Mouse (Mus musculus) ovary, postnatal 14 days (tissue): ENCODE measurements around the gene Slmap.
"Not testable (repeated sequence)": the region's sequence is repeated elsewhere in the genome, so short reads cannot be mapped to it uniquely, and the experiment has no call there.

Experiments used
- DNase-seq: peaks from one replicate; pipeline ENCODE4 v3.0.0; 2022; ENCODE audit warnings: low spot score

The Slmap gene

DNA sequence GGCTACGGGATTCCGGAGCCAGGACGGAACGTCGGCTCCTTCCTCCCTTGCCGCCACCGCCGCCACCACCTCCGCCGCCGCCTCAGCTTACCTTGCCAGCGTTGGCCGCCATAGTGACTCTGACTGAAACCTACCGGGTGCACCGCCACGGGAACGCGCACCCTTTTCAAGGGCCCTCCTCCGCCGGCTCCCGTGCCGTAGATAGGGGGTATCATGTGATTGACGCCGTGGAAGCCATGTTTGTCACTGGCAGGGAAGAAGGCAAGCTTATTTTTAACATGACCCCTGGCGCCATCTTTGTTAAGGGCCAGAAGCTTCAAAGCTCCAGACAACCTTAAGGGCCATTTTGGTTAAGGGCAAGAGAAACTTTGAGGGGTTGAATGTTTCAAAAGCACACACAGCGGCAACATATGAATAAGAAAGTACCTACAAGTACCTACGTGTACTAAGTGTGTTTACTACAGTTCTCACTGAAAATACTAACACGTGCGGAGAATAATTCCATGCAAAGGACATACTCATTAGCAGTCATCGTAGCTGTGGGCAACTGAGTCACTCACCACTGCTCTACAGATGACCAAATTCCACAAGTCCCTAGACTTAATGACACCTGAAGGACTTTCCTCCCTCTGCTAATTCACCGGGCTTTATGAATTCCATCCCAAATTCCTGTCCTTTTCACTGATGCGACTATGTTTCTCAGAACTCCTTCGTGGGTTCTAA is at the start of gene Slmap:
Gene Slmap (minus strand): TSS at position 175 of the 723 bp plus-strand sequence.
- peak; percentile 98 for DNase-seq

DNA sequence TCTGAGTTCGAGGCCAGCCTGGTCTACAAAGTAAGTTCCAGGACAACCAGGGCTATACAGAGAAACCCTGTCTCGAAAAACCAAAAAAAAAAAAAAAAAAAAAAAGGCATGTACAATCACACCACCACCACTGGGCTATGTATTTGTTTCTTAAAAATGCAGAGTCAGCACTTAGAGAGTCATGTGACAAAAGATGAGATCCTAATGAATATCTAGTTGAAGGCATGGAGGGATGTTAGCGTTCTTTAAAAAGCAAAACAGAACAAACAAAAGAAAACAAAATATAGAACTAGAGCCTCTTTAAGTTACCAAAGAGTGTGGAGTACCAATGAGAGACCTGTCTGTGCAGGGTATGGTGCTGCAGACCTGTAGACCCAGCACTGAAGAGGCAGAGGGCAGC is 48.9 kb upstream of the Slmap start:
- DNase-seq = no peak

DNA sequence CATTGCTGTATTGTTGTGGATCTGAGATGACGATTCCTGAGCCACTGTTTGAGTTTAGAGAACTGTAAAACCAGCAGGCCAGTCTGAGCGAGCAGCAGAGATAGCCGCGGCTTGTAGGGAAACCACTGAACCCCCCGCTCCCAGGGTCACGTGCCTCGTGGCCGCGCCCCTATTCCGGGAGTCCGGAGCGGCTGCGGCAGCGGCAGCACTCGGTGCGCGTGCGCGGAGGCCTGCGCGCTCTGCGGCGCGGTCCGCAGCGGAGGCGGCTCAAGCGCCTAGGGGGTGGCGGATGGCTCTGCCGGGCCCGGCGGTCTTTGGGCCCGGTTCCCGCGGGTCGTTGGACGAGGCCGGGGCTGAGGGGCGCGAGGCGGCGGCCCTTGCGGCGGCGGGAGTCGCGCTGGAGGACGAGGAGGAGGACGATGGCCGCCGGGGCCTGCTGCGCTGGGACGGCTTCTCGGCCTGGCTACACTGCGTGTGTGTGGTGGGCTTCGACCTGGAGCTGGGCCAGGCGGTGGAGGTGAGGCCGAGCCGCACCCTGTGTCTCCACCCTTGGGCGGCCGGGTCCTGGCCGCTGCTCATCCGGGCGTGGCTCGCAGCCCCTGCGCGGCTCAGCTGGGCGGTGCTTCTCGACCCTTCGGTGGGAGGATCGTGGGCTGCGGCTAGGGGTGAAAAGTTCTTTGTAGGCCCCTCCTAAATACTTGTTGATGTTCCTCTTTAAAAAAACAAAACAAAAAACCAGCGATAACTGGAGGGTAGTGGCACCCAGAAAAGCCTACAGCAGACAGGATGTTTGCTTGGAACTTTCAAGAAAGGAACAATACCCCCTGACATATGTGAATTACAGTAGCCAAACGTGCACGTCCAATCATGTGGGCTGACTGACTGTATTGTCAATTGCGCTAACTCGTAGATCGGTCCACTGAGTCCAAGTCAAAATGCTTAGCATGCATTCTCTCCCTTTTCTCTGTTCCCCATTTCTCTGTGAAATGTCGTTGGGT is 44.9 kb upstream of the Slmap start:
- peak; percentile 78 for DNase-seq

DNA sequence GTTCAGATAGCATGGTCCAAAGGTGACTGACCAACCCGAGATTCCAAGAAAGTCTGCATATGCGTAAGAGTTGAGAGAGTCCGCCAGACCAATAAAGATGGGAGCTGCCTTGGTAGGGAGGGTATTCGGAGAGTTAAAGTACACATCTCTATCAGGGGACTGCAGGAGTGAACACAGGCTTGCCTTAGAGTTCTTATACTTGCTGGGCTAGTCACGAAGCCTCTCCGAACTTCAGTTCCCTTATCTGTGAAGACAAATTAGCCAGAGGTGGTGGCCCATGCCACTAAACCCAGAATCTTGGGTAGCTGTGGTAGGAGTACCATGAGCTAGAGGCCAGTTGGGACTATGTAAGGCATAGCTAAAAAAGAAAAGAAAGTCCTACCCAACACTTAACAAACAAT is 44.1 kb upstream of the Slmap start:
- DNase-seq = no peak

DNA sequence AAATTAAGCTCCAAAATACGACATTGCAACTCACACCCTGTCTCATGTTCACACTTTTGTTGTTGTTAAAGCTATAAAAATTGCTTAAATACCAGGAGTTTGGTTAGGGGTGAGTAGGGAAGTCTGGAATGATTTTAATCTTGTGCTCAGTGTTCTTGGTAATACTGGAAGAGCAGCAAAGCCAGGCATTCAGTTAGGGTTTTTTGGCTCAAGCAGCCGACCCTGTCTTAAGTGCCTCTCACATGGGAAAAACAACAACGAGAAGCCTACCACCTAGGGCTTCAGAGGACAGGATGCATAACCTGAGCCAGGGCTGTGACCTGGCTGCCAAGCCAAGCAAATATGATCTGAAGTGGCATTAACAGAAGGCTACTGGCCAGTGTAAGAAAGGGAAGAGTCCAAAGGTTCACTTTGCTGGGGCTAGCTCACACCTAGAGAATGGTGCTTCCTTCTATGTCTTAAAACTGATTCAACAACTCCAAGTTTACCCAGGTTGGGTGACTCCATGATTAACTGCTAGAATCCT is 41.6 kb upstream of the Slmap start:
- no peak for DNase-seq

DNA sequence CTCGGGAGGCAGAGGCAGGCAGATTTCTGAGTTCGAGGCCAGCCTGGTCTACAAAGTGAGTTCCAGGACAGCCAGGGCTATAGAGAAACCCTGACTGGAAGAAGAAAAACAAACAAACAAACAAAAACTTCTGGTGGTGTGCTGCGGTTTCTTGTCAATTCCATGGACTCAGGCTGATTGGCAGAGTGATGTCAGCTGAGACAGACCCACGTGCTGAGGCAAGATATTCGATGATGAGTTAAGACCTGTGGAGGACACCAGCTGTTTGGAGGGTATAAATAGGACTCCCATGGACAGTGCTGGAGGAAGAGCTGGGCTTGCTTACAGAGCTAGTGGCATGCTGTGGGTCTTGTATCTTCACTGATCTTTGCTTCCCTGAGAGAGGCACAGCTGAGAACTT is 38.8 kb upstream of the Slmap start, which contains the start of gene Dennd6a:
Gene Dennd6a (plus strand): TSS at position 301 of the 400 bp plus-strand sequence.
- DNase-seq = not testable (repeated sequence)

DNA sequence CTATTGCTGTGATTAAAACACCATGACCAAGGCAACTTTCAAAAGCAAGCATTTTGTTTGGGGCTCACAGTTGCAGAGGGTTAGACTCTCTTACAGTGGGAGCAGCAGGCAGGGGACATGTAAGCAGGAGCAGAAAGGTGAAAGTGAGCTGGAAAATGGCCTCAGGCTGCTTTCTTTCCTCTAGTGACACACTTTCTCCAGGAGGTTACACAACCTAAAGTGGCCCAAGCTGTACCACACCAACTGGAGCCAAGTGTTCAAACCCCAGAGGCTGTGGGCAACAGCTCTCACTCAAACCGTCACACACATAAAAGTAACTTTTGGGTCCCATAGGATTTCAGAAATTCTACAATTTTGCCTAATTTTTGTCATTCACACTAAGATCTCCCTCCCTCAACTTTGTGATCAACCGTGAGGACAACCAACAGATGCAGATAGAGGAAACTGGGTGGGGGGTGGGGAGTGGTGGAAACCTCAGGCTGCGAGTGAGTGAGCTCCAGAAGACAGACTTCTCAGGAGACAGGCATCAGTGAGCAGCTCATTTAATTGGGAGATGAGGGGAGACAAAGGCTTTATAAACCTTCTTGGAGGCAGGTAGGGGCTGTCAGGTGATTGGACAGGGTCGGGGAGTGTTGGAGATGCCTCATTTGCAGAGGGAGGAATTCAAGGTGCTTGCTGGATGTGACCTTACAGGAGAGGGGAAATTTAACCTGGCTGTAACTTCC is 37.4 kb upstream of the Slmap start:
- DNase-seq = no peak

DNA sequence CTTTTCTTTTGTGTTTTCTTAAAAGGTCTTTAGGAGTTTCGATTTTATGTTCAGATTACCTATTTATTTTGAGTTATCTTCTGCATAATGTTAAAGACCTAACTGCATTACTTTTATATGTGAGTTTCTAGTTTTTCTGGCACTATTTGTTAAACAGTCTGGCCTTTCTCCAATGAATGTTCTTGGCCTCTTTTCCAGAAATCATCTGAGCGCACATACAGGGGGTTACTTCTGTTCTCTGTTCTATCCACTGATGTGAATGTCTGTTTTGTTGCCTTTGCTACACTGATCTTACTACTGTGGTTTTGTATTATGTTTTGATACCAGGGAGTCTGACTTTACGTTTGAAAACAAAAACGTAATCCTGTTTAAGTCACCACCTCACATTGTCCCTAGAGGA is 35.1 kb upstream of the Slmap start:
- no peak for DNase-seq

DNA sequence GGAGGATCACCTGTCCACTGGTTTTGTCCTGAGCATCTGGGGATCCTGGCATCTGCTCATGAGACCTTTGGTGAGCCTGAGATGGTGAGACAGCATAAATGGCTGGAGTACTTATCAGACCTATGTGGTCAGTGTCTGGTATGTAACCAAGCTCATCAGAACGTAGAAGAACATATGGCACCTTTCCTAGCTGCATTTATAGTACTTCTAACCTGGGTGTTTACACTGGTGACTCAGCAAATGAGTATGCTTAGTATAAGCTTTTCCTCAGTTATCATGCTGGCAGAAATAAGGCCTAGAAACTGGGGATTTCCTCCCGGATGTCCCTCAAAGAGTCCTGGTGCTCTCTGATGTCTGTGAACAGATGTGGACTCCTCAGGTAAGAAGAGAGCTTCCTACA is 27.5 kb upstream of the Slmap start:
- no peak for DNase-seq

DNA sequence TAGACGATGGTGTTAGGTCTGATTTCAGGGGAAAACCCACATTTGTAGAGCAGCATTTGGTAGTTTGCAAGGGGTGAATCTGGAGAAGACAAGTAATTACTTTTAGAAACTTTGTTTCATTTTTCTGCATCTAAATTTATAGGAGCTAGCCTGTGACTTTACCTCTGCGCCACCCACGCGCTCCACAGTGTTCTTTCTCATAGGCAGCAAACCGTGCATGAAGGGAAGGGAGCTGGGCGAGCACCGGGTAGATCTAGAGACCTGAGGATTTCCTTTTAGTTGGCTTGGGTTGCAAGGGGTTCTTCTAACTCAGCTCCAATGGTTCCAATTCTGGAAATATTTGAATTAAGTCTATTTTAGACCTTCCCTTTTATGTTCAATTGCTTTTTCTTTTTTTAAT is 23.8 kb upstream of the Slmap start:
- no peak for DNase-seq

DNA sequence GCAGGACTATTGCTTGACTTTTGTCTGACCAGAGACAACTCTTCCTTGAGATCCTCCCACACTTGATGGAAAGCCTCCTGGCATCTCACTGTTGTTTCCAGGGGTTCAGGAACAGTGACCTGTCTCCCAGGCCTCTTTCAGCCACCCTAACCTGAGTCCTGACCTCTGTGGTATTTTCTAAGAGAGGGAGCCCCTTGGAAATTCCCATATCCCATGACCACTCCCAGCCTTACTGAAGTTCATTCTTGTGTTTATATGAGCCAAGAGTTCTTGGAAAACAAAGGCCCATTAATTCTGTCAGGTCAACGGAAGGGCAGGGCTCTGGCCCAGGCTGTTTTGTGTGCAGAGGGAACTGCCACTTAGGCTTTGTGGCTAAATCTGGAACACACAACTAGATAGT is 22.9 kb upstream of the Slmap start:
- DNase-seq = no peak

DNA sequence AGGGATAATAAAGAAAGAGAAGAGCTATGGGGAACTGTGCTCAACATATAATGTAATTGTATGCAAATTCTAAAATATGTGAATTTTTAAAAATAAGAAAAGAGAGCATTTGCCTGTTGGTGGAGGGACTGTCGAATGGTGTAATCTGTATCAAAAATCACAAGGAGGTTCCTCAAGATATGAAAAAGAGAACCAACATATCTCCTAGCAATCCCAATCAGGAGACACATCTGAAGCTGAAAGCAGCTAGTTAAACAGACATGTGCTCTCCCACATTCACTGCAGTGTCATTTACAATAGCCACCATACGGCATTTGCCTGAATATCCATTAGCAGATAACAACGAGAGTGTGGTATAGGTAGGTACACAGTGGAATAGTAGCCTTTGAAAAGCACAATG is 18.1 kb upstream of the Slmap start:
- no peak for DNase-seq

DNA sequence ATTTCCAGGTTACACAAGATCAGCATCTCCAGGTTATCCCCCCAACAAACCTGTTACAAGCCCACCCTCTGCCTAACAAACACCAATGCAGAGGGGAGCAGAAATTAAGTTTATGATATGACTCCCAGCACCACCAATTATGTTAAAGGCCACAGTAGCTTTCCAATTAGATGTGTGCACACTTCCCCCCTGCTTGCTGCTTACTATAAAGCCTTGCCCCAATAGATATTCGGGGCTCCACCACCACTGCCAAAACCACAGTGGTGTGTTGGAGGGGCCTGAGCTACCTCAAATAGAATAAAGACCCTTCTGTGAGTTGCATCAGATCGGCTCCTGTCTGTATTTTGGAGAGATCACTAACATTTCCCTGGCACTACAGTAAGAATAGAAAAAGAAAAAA is 17.7 kb upstream of the Slmap start:
- DNase-seq = no peak

DNA sequence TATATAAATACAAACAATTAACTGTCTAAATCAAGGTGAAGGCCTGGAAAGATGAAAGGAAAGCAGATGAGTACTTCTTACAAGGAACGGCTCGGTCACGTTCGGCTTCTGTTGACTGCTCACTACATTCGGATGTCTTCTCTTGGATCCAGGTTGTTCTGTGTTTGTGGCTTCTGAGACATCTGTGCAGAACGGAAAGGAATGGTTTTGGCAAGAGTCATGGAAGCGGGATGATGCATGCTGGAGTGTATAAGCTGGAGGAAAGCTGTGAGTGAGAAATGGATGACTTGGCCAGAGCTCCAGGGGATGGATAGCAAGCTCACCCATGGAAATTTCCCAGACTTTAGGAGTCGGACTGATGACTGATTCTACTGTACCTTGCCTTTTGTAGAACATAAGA is 16.0 kb upstream of the Slmap start:
- DNase-seq = no peak

DNA sequence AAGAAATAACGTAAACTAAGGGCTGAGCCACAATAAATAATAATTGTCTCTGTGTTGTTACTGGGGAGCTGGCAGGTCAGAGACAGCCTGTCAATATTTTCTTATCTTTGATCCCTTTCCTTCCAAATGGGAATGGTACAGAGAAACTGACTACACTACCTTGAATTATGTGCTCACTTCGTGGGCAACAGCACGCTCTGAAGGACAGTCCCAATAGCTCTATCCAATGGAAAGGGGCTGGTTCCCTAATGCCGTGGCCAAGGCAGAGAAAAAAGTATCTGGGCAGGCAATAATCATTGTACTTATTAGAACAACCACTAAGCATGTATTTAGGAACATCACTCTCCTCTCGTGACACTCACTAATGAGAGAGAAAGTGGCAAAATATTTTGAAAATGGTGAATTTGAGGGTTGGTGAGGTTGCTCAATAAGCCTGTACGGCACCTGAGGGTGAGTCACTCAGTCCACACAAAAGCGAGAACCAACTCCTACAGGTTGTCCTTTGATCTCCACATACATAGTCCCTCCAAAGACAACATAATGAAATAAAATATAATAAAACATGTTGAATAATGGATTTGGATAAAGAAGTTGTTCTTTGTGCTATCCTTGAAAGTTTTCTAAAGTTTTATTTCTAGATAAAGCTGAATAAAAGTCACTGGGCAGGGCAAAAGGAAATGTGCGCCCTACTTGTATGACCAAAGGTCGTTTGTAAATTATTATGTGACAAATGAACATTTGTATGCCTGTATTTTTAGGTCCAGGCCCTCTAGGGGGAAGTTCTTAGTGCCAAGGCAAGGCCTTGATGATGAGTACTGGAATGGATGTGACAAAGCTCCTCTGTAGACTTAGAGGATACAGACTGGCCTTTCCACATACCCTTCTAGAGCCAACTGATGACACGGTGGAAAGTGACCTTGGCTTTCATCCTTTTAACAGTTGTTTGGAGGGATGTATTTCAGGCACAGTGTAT is 13.1 kb upstream of the Slmap start:
- DNase-seq = no peak

DNA sequence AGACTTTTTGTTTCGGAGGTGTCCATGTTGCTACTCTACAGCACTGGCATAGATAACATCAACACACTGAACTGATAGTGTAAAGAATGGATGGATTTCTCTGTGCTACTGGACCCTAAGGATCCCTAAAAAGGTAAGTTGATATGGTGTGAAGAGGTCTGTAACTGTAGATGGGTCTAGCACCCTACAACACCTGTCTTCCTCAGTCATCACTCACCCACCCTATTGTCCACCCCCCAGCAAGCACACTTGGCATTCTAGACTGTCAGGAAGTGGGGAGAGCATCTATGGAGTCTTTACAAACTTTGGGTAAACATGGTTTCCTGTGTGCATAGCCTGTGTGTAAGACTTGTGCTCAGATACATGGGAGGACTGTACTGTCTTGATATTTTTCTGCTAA is 7.4 kb upstream of the Slmap start:
- DNase-seq = no peak

DNA sequence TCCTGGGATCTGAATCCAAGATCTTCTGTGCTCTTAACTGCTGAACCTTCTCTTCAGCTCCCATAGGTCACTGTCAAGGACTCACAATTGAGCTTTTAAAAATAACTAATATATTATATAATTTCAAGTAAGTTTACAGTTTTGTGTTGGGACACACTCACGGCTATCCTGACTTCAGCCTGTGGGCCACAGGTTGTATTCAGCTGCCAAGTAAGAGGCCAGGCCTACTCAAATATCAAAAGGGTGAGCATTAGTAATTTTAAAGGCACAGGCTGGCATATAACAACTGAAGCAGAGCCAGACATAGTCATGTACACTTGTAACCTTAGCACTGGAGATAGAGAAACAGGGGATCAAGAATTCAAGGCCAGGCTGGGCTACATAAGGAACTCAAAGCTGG is 5.8 kb upstream of the Slmap start:
- no peak for DNase-seq

DNA sequence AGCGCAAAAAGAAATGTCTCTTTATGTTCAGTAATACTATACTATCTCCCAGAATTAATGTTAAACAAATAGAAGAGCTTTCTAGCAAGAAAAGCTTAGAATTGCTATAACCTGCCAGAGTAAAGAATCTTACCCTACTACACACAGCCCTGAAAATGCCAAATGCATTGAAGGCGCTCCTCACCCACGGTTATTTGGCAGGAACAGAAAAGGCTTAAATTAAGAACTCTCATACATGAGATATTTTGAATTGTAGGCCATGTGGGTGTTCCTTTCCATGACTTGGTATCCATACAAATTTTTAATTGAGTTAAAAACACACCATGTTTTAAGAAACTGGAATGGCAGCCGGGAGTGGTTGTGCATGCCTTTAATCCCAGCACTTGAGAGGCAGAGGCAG is 4.5 kb upstream of the Slmap start:
- no peak for DNase-seq

DNA sequence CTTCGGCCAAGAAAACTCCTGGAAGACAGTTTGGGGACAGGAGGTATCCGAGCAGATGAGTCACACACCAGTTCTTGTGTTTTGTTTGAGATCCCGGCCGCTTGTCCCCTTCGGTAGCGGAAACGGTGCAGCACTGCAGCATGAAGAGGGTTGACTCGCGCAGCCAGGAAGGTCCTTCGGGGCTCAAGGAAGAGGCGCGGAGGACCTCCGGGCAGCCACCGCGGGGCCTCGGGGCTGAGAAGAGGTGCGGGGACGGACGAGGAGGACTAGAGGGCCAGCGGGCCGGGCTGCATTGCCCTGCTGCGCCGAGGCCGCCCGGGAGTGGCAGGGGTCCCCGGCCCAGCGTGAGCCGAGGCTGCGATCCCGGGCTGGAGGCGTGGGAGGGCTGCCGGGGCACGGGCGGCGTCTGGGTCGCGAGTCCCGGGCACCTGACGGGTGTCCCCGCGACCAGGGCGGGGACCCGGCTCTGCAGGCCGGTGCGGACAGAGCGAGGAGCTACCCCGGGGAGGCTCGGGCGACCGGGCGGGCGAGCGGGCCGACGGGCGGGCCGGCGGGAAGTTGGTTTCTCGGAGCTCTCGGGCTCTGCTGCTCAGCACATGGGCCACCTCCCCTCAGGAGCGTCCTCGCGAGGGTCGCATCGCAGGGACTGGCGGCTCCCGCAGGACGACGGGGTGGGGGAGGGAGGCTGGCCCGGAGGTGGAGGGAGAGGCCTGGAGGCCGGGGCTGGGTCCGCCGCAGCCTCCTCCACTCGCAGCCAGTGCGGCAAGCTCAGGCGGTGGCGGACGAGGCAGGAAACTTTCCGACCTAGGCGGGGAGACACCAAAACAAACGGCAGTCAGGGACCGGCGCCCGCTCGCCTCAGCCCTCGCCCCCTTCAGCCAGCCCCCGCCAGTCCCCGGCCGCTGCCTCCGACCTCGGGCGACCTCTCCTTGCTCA is 642 bp downstream of the Slmap start:
- DNase-seq = peak; percentile 46

DNA sequence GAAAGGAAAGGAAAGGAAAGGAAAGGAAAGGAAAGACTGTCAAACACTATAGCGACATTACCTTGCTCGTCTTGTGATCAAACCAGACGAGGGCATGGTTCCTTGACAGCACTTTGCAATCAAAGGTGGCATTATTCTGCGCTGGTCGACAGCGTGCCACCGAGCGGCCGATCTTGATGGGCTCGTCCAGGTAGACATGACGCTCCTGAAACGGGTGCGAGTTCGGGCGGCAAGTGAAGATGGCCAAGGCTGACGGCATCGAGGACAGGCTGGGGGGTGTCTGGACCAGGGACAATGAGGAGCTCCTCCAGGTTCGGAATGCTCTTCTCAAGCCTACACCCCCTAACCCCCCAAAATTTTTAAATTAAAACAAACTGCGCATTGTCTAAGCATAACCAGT is 1.5 kb downstream of the Slmap start:
- DNase-seq = no peak
